Mouse (Mus musculus): ENCODE measurements around the gene Upk1b. TPM values are rescaled to one million over a fixed set of nuclear protein-coding genes. Genes with fewer than 3 reads are reported as not detected.
"Not testable (repeated sequence)": the region's sequence is repeated elsewhere in the genome, so short reads cannot be mapped to it uniquely, and the experiment has no call there.

Upk1b gene
- polyA plus RNA-seq (2015; fragmentation: Nextera tagmentation; extraction: Ambion mirVana) = 16.1 and 18.0 TPM in 2 replicates

- Histone ChIP-seq H3K4me1 (ENCODE audit: control insufficient read depth, insufficient read depth, low read length) (0 out of 2 replicates have a peak, but pooled peaks cover 3% of the 10 kb centered on the region), H3K36me3 (ENCODE audit: control insufficient read depth, insufficient read depth) (no peaks in the 10 kb centered on the region), H3K9me3 (replicated peaks; ENCODE audit: control insufficient read depth, low read length) (no peaks in the 10 kb centered on the region), H3K4me2 (ENCODE audit: low read depth, low read length) (peak within 1 kb of the TSS; percentile 20; the same call in 1 of the 2 replicates), H3K4me3 (ENCODE audit: low read length) (no peak within 1 kb of the TSS), H3K27ac (ENCODE audit: low read length) (peak within 1 kb of the TSS; percentile 1; the same call in 1 of the 2 replicates), H3K9ac (ENCODE audit: low read length) (no peak within 1 kb of the TSS), H3K27me3 (ENCODE audit: control insufficient read depth, insufficient read depth, low read length) (no peaks in the 10 kb centered on the region)
- WGBS = 18% methylated on average over 10 of the region's 10 CpGs
- peak; percentile 55; the same call in 1 of the 2 replicates for ATAC-seq (replicated peaks; ENCODE audit: extremely low read depth, insufficient read depth, low FRiP score)
These were observed at the start of gene Upk1b for GRCm38 (mm10) chr16:38800091-38800490. Gene Upk1b, minus strand, starts transcription at chr16:38800328.

- no peaks in the 10 kb centered on the region for H3K27me3 ChIP-seq (ENCODE audit: control insufficient read depth, insufficient read depth, low read length)
- no peaks in the 10 kb centered on the region for H3K4me1 ChIP-seq (ENCODE audit: control insufficient read depth, insufficient read depth, low read length)
- no peak within 1 kb of the TSS for H3K4me3 ChIP-seq (ENCODE audit: low read length)
- no peak for ATAC-seq (replicated peaks; ENCODE audit: extremely low read depth, insufficient read depth, low FRiP score)
- H3K9me3 ChIP-seq (replicated peaks; ENCODE audit: control insufficient read depth, low read length) = no peaks in the 10 kb centered on the region
- no peaks in the 10 kb centered on the region for H3K36me3 ChIP-seq (ENCODE audit: control insufficient read depth, insufficient read depth)
- 88% methylated on average over 3 of the region's 3 CpGs for WGBS
- H3K27ac ChIP-seq (ENCODE audit: low read length) = no peak within 1 kb of the TSS
- no peak within 1 kb of the TSS for H3K9ac ChIP-seq (ENCODE audit: low read length)
- no peak within 1 kb of the TSS for H3K4me2 ChIP-seq (ENCODE audit: low read depth, low read length)
These were observed 28.5 kb upstream of the Upk1b start, which contains the start of gene 4930435E12Rik for GRCm38 (mm10) chr16:38828649-38829048. Gene 4930435E12Rik, minus strand, starts transcription at chr16:38828749.

DNA sequence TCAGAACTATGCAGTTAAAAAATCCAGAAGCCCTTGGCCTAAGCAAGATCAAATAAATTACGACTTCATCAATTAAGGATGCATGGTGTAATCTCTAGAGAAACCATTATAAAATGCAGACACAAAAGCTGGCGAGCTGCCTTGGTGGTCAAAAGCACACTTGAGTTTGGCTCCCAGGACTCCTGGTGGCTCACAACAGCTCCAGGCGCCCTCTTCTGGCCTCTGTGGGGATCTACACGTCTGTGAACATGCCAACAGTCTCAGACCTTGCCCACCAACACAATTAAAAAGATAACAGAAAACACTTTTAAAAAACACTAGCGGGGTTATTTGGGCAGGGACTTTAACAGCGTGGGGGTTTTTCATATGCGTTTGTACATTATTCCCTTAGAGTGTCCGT is 12.4 kb upstream of the Upk1b start:
- Histone ChIP-seq H3K36me3 (ENCODE audit: control insufficient read depth, insufficient read depth) (no peaks in the 10 kb centered on the region), H3K4me1 (ENCODE audit: control insufficient read depth, insufficient read depth, low read length) (peaks cover 15% of the 10 kb centered on the region), H3K4me2 (ENCODE audit: low read depth, low read length) (no peak overlapping the region), H3K4me3 (ENCODE audit: low read length) (no peak overlapping the region), H3K27ac (ENCODE audit: low read length) (no peak overlapping the region), H3K9ac (ENCODE audit: low read length) (no peak overlapping the region), H3K27me3 (ENCODE audit: control insufficient read depth, insufficient read depth, low read length) (no peaks in the 10 kb centered on the region), H3K9me3 (replicated peaks; ENCODE audit: control insufficient read depth, low read length) (no peaks in the 10 kb centered on the region)
- peak; percentile 44; the same call in 1 of the 2 replicates for ATAC-seq (replicated peaks; ENCODE audit: extremely low read depth, insufficient read depth, low FRiP score)
- WGBS = 25% methylated on average over 8 of the region's 8 CpGs

DNA sequence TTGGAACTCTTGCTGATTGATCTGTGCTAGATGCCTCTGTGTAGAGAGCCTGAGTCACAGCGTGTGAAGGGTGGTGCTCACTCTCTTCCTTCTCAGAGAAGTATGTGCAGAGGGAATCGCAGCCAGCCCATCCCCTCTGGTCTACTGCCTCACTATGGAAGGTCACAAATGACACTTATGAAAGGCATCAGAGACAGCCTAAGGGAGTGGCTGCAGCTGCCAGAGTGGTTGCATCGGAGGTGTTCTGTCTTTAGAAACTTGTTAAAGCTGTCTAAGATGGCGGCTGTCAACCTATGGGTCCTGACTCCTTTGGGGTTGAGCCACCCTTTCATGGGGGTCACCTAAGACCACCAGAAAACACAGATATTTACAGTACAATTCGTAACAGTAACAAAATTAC is 10.1 kb upstream of the Upk1b start:
- no peaks in the 10 kb centered on the region for H3K36me3 ChIP-seq (ENCODE audit: control insufficient read depth, insufficient read depth)
- no peaks in the 10 kb centered on the region for H3K27me3 ChIP-seq (ENCODE audit: control insufficient read depth, insufficient read depth, low read length)
- no peaks in the 10 kb centered on the region for H3K4me1 ChIP-seq (ENCODE audit: control insufficient read depth, insufficient read depth, low read length)
- WGBS = 50% methylated on average over 5 of the region's 5 CpGs
- ATAC-seq (replicated peaks; ENCODE audit: extremely low read depth, insufficient read depth, low FRiP score) = no peak
- H3K27ac ChIP-seq (ENCODE audit: low read length) = no peak overlapping the region
- H3K4me3 ChIP-seq (ENCODE audit: low read length) = no peak overlapping the region
- no peaks in the 10 kb centered on the region for H3K9me3 ChIP-seq (replicated peaks; ENCODE audit: control insufficient read depth, low read length)
- no peak overlapping the region for H3K4me2 ChIP-seq (ENCODE audit: low read depth, low read length)
- no peak overlapping the region for H3K9ac ChIP-seq (ENCODE audit: low read length)

GRCm38 (mm10) chr16:38807796-38808195 is 7.7 kb upstream of the Upk1b start:
- not testable (repeated sequence) for H3K27me3 ChIP-seq (ENCODE audit: control insufficient read depth, insufficient read depth, low read length); ATAC-seq (replicated peaks; ENCODE audit: extremely low read depth, insufficient read depth, low FRiP score); H3K9ac ChIP-seq (ENCODE audit: low read length); H3K4me2 ChIP-seq (ENCODE audit: low read depth, low read length); H3K4me3 ChIP-seq (ENCODE audit: low read length); H3K4me1 ChIP-seq (ENCODE audit: control insufficient read depth, insufficient read depth, low read length); H3K27ac ChIP-seq (ENCODE audit: low read length); H3K36me3 ChIP-seq (ENCODE audit: control insufficient read depth, insufficient read depth); H3K9me3 ChIP-seq (replicated peaks; ENCODE audit: control insufficient read depth, low read length)
- WGBS = 82% methylated on average over 5 of the region's 5 CpGs

DNA sequence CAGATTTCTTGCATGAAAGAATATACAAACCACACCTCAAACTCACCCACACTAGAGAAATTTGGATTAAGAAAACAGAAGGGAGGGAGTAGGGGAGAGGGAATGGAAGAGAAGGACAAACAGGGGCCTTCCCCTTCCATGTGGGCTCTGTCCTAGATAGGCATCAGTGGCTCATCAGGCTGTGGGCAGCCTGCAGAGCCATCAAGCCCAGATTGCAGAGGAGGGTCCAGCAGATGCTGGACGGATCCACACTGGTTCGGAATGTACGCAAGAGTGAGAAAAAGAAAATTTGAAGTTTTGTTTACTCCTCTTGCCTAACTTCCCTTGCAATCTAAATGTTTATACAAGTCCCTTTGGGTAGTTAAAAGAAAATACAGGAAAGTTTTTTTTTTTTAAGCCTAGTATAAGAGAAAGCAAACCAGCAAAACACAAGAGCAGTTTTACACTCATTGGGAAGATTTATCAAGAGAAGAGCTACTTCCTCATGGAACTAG is 1.1 kb downstream of the Upk1b start:
- ATAC-seq (replicated peaks; ENCODE audit: extremely low read depth, insufficient read depth, low FRiP score) = no peak
- Histone ChIP-seq H3K36me3 (ENCODE audit: control insufficient read depth, insufficient read depth) (no peaks in the 10 kb centered on the region), H3K4me3 (ENCODE audit: low read length) (no peak overlapping the region), H3K9me3 (replicated peaks; ENCODE audit: control insufficient read depth, low read length) (no peaks in the 10 kb centered on the region), H3K27ac (ENCODE audit: low read length) (no peak overlapping the region), H3K27me3 (ENCODE audit: control insufficient read depth, insufficient read depth, low read length) (no peaks in the 10 kb centered on the region), H3K4me1 (ENCODE audit: control insufficient read depth, insufficient read depth, low read length) (0 out of 2 replicates have a peak, but pooled peaks cover 3% of the 10 kb centered on the region), H3K9ac (ENCODE audit: low read length) (no peak overlapping the region), H3K4me2 (ENCODE audit: low read depth, low read length) (no peak overlapping the region)
- WGBS = 72% methylated on average over 3 of the region's 3 CpGs

DNA sequence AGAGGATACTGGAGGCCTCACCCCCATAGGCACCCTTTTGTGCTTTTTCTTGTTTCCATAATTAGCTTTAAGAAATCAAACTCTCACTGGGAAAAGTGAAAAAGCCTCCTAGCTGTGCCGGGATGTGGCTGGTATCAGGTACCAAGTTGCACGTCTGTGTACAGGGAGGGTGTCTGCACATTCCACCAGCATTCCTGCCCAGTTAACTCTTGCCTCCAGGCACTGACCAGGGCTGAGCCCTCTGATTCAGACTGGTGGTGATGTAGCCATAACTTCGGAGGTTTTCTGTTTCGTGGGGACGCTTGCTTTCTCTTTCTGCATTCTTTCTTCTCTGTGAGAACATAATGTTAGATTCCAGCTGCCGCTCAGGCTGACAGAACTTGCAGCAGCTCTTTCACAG is 7.0 kb downstream of the Upk1b start:
- 34% methylated on average over 6 of the region's 6 CpGs for WGBS
- Histone ChIP-seq H3K9me3 (replicated peaks; ENCODE audit: control insufficient read depth, low read length) (no peaks in the 10 kb centered on the region), H3K4me2 (ENCODE audit: low read depth, low read length) (peak overlapping the region; percentile 57), H3K36me3 (ENCODE audit: control insufficient read depth, insufficient read depth) (no peaks in the 10 kb centered on the region), H3K27me3 (ENCODE audit: control insufficient read depth, insufficient read depth, low read length) (no peaks in the 10 kb centered on the region), H3K27ac (ENCODE audit: low read length) (peak overlapping the region; percentile 47), H3K9ac (ENCODE audit: low read length) (peak overlapping the region; percentile 35; the same call in 1 of the 2 replicates), H3K4me3 (ENCODE audit: low read length) (peak overlapping the region; percentile 14), H3K4me1 (ENCODE audit: control insufficient read depth, insufficient read depth, low read length) (peaks cover 13% of the 10 kb centered on the region)
- ATAC-seq (replicated peaks; ENCODE audit: extremely low read depth, insufficient read depth, low FRiP score) = peak; percentile 87

DNA sequence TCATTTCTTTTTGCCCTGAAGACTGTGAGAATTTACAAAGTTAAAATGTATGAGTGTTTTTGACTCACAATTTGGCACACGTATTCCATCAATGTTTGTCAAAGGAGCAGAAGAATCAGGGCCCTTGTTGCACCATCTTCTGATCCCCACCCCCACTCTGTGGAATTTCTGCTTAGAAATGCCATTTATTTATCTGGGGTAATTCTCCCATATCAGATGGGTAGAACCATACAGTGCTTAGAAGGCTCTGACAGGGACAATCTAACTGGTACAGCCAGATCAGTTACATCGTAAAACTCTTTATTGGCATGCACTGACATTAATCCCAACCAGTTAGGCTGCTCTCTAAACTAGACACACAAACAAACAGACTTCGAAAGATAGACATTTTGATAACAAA is 10.2 kb downstream of the Upk1b start:
- 78% methylated on average over 3 of the region's 3 CpGs for WGBS
- Histone ChIP-seq H3K27me3 (ENCODE audit: control insufficient read depth, insufficient read depth, low read length) (no peaks in the 10 kb centered on the region), H3K4me2 (ENCODE audit: low read depth, low read length) (no peak overlapping the region), H3K9ac (ENCODE audit: low read length) (no peak overlapping the region), H3K27ac (ENCODE audit: low read length) (no peak overlapping the region), H3K4me3 (ENCODE audit: low read length) (no peak overlapping the region), H3K9me3 (replicated peaks; ENCODE audit: control insufficient read depth, low read length) (no peaks in the 10 kb centered on the region), H3K36me3 (ENCODE audit: control insufficient read depth, insufficient read depth) (no peaks in the 10 kb centered on the region), H3K4me1 (ENCODE audit: control insufficient read depth, insufficient read depth, low read length) (peaks cover 13% of the 10 kb centered on the region)
- ATAC-seq (replicated peaks; ENCODE audit: extremely low read depth, insufficient read depth, low FRiP score) = no peak

GRCm38 (mm10) chr16:38789016-38789415 is 11.1 kb downstream of the Upk1b start:
- Histone ChIP-seq H3K4me2 (ENCODE audit: low read depth, low read length) (no peak overlapping the region), H3K9ac (ENCODE audit: low read length) (no peak overlapping the region), H3K9me3 (replicated peaks; ENCODE audit: control insufficient read depth, low read length) (no peaks in the 10 kb centered on the region), H3K4me3 (ENCODE audit: low read length) (no peak overlapping the region), H3K27me3 (ENCODE audit: control insufficient read depth, insufficient read depth, low read length) (no peaks in the 10 kb centered on the region), H3K4me1 (ENCODE audit: control insufficient read depth, insufficient read depth, low read length) (peaks cover 13% of the 10 kb centered on the region), H3K27ac (ENCODE audit: low read length) (no peak overlapping the region), H3K36me3 (ENCODE audit: control insufficient read depth, insufficient read depth) (no peaks in the 10 kb centered on the region)
- ATAC-seq (replicated peaks; ENCODE audit: extremely low read depth, insufficient read depth, low FRiP score) = no peak
- 67% methylated on average over 2 of the region's 2 CpGs for WGBS
